23 mouse cellular contexts compared by ENCODE assay signal in genomic region chr1:184858253-184858652, GRCm38 (mm10). TPM values are rescaled to one million over a fixed set of nuclear protein-coding genes. Genes with fewer than 3 reads are reported as not detected.
DNase-seq lines count a peak whose midpoint lies in the region; ATAC-seq and TF ChIP-seq lines count a peak whose summit lies in the region.
"Had no signal": no experiment of that assay in that cellular context is flagged by ENCODE, and none has a peak within 500 bp of the region (broad histone marks: within the 10 kb centered on the region; RNA-seq: fewer than 3 reads in every experiment).

No protein-coding gene starts in this region.

- H3K36me3 ChIP-seq in lung, embryonic 16.5 days (ENCODE audit: control insufficient read depth, insufficient read depth, low read length) = no peaks in the 10 kb centered on the region
- H3K36me3 ChIP-seq in stomach, postnatal 0 days (ENCODE audit: control insufficient read depth, insufficient read depth, low read length) = no peaks in the 10 kb centered on the region
- H3K36me3 ChIP-seq: hindbrain, embryonic 12.5 days; limb, embryonic 13.5 days; midbrain, embryonic 15.5 days; neural tube, embryonic 12.5 days had no signal

- no peaks in the 10 kb centered on the region for H3K27me3 ChIP-seq in lung, embryonic 16.5 days (ENCODE audit: control insufficient read depth, insufficient read depth, low read depth, low read length)
- no peaks in the 10 kb centered on the region for H3K27me3 ChIP-seq in stomach, postnatal 0 days (ENCODE audit: control insufficient read depth, insufficient read depth, low read length)
- H3K27me3 ChIP-seq: hindbrain, embryonic 12.5 days; limb, embryonic 13.5 days; midbrain, embryonic 15.5 days; Patski had no signal

- no peak overlapping the region for H3K9ac ChIP-seq in lung, embryonic 16.5 days (ENCODE audit: low read length)
- no peak overlapping the region for H3K9ac ChIP-seq in stomach, postnatal 0 days (ENCODE audit: low read length)
- H3K9ac ChIP-seq: hindbrain, embryonic 12.5 days; limb, embryonic 13.5 days; midbrain, embryonic 15.5 days; neural tube, embryonic 12.5 days had no signal

- peaks cover 3% of the 10 kb centered on the region; the same call in 1 of the 2 replicates for H3K4me1 ChIP-seq in lung, embryonic 16.5 days (replicated peaks; ENCODE audit: control insufficient read depth, insufficient read depth, low read length)
- peaks cover 7% of the 10 kb centered on the region; the same call in 1 of the 2 replicates for H3K4me1 ChIP-seq in stomach, postnatal 0 days (replicated peaks; ENCODE audit: control insufficient read depth, insufficient read depth)
- H3K4me1 ChIP-seq: hindbrain, embryonic 12.5 days; midbrain, embryonic 15.5 days had no signal

- peak overlapping the region; percentile 36 for H3K27ac ChIP-seq in lung, embryonic 16.5 days (ENCODE audit: low read length)
- no peak overlapping the region for H3K27ac ChIP-seq in stomach, postnatal 0 days (replicated peaks)
- H3K27ac ChIP-seq: heart, adult 2 months; hindbrain, embryonic 12.5 days; limb, embryonic 13.5 days; midbrain, embryonic 15.5 days; neural tube, embryonic 12.5 days had no signal

- TF ChIP-seq EP300 in stomach, postnatal 0 days (optimal IDR thresholded peaks at IDR 0.05) = no peak

- peak; percentile 84 for DNase-seq in kidney, adult 9 months
- no peak for DNase-seq in kidney, postnatal 4 days
- DNase-seq in lung, postnatal 4 days = no peak
- DNase-seq in kidney, postnatal 25 days = peak; percentile 59 to 63
- DNase-seq in stomach, postnatal 0 days (ENCODE audit: low spot score) = peak; percentile 58
- no peak for DNase-seq in cerebellum, postnatal 10 days
- DNase-seq in right cerebral cortex, postnatal 4 days = no peak
- DNase-seq: cerebellum, adult 11 months; cerebellum, adult 9-11 months; gastrocnemius, postnatal 25 days; heart, adult 2 months; layer of hippocampus, adult 9-11 months; right cerebral cortex, postnatal 14 days; thymus, postnatal 36 days had no signal

- 65% methylated on average over 1 of the region's 1 CpGs for WGBS in lung, embryonic 16.5 days
- 73% methylated on average over 1 of the region's 1 CpGs for WGBS in stomach, postnatal 0 days

- no peak overlapping the region for H3K4me2 ChIP-seq in lung, embryonic 16.5 days (ENCODE audit: low read depth, low read length)
- H3K4me2 ChIP-seq in stomach, postnatal 0 days (replicated peaks; ENCODE audit: low read depth) = no peak overlapping the region
- H3K4me2 ChIP-seq: hindbrain, embryonic 12.5 days; limb, embryonic 13.5 days; midbrain, embryonic 15.5 days; neural tube, embryonic 12.5 days had no signal

- no peaks in the 10 kb centered on the region for H3K9me3 ChIP-seq in lung, embryonic 16.5 days (ENCODE audit: control insufficient read depth, low read length)
- no peaks in the 10 kb centered on the region for H3K9me3 ChIP-seq in stomach, postnatal 0 days (ENCODE audit: control insufficient read depth, low read length)
- H3K9me3 ChIP-seq: hindbrain, embryonic 12.5 days; limb, embryonic 13.5 days; midbrain, embryonic 15.5 days; neural tube, embryonic 12.5 days had no signal

- no peak overlapping the region for H3K4me3 ChIP-seq in lung, embryonic 16.5 days (ENCODE audit: low read length)
- H3K4me3 ChIP-seq in stomach, postnatal 0 days (ENCODE audit: low read depth, low read length) = no peak overlapping the region
- H3K4me3 ChIP-seq: heart, adult 2 months; hindbrain, embryonic 12.5 days; limb, embryonic 13.5 days; megakaryocyte, embryonic 14.5 days; midbrain, embryonic 15.5 days; neural tube, embryonic 12.5 days had no signal

- ATAC-seq in lung, embryonic 16.5 days (ENCODE audit: low read depth) = no peak
- peak; percentile 75 for ATAC-seq in stomach, postnatal 0 days (ENCODE audit: low FRiP score, low TSS enrichment)
- ATAC-seq: midbrain, embryonic 15.5 days; Patski had no signal

- TF ChIP-seq CTCF in stomach, postnatal 0 days (IDR thresholded peaks at IDR 0.05; ENCODE audit: low read depth) = no peak

RNA-seq across cellular contexts. Expression of gene Marc2, which starts 12.0 kb away (rescaled TPM):
- 154 and 166 TPM in 2 replicates for polyA plus RNA-seq in lung, embryonic 16.5 days (2015; fragmentation: Nextera tagmentation; extraction: Ambion mirVana)
- 197 and 217 TPM in 2 replicates for polyA plus RNA-seq in stomach, postnatal 0 days (2015; fragmentation: Nextera tagmentation; extraction: Ambion mirVana)

RNA-seq across cellular contexts. Expression of gene C130074G19Rik, which starts 24.8 kb away (rescaled TPM):
- polyA plus RNA-seq in lung, embryonic 16.5 days (2015; fragmentation: Nextera tagmentation; extraction: Ambion mirVana) = 2.6 and 3.0 TPM in 2 replicates
- polyA plus RNA-seq in stomach, postnatal 0 days (2015; fragmentation: Nextera tagmentation; extraction: Ambion mirVana) = 1.9 TPM in 2 replicates

RNA-seq across cellular contexts. Expression of gene Marc1, which starts 47.1 kb away (rescaled TPM):
- 0.15 and 0.79 TPM in 2 replicates for polyA plus RNA-seq in lung, embryonic 16.5 days (2015; fragmentation: Nextera tagmentation; extraction: Ambion mirVana)
- 0.32 and 0.65 TPM in 2 replicates for polyA plus RNA-seq in stomach, postnatal 0 days (2015; fragmentation: Nextera tagmentation; extraction: Ambion mirVana)
- polyA plus RNA-seq: embryonic facial prominence, embryonic 11.5 days; heart, embryonic 14.5 days; hindbrain, embryonic 12.5 days; midbrain, embryonic 15.5 days; Patski had no signal

Comparison
In these comparisons a context has a peak if more than half of its experiments do, and no peak if none do; other contexts are left out.
1. DNase-seq: peak in kidney, adult 9 months (single experiment), kidney, postnatal 25 days (2 of 2) and stomach, postnatal 0 days (single experiment); none in kidney, postnatal 4 days (0 of 2), lung, postnatal 4 days (0 of 2), cerebellum, postnatal 10 days (0 of 2) and right cerebral cortex, postnatal 4 days (single experiment).